Mouse (Mus musculus) kidney, adult 9 months (tissue): ENCODE results near the gene Babam2.
A peak's percentile ranks its signal among the peaks of the same experiment; 100 is the strongest.
"Not testable (repeated sequence)": the region's sequence is repeated elsewhere in the genome, so short reads cannot be mapped to it uniquely, and the experiment has no call there.

Experiments
- DNase-seq: peaks from one replicate; pipeline ENCODE4 v3.0.0; 2022

Gene Babam2

GRCm38 (mm10) chr5:31950532-31950931, 253.0 kb downstream of the Babam2 start:
- DNase-seq: no peak

GRCm38 (mm10) chr5:31955184-31955583, 257.7 kb downstream of the Babam2 start:
- no peak for DNase-seq

- no peak for DNase-seq
Observed at GRCm38 (mm10) chr5:31956336-31956735, 258.9 kb downstream of the Babam2 start.

- peak; percentile 16 for DNase-seq
Observed at GRCm38 (mm10) chr5:31959886-31960285, 262.4 kb downstream of the Babam2 start.

GRCm38 (mm10) chr5:31961423-31961822, 263.9 kb downstream of the Babam2 start:
- DNase-seq: no peak

- no peak for DNase-seq
Observed at GRCm38 (mm10) chr5:31962346-31962745, 264.9 kb downstream of the Babam2 start.

GRCm38 (mm10) chr5:31963352-31963751, 265.9 kb downstream of the Babam2 start:
- no peak for DNase-seq

GRCm38 (mm10) chr5:31963851-31964250, 266.4 kb downstream of the Babam2 start:
- no peak for DNase-seq

- DNase-seq: no peak
Observed at GRCm38 (mm10) chr5:31966741-31967140, 269.3 kb downstream of the Babam2 start.

- DNase-seq: no peak
Observed at GRCm38 (mm10) chr5:31967526-31967925, 270.0 kb downstream of the Babam2 start.

- peak; percentile 90 for DNase-seq
Observed at GRCm38 (mm10) chr5:31968046-31968506, 270.6 kb downstream of the Babam2 start.

GRCm38 (mm10) chr5:31972416-31972815, 274.9 kb downstream of the Babam2 start:
- DNase-seq: not testable (repeated sequence)

GRCm38 (mm10) chr5:31974614-31975168, 277.2 kb downstream of the Babam2 start:
- no peak for DNase-seq

- no peak for DNase-seq
Observed at GRCm38 (mm10) chr5:31982061-31982460, 284.6 kb downstream of the Babam2 start.

- no peak for DNase-seq
Observed at GRCm38 (mm10) chr5:31983161-31983560, 285.7 kb downstream of the Babam2 start.

- DNase-seq: no peak
Observed at GRCm38 (mm10) chr5:31983817-31984368, 286.4 kb downstream of the Babam2 start.

GRCm38 (mm10) chr5:31984369-31984961, 287.0 kb downstream of the Babam2 start:
- no peak for DNase-seq

GRCm38 (mm10) chr5:31985021-31985420, 287.5 kb downstream of the Babam2 start:
- no peak for DNase-seq

GRCm38 (mm10) chr5:31987541-31988307, 290.2 kb downstream of the Babam2 start:
- DNase-seq: no peak

- DNase-seq: peak; percentile 37
Observed at GRCm38 (mm10) chr5:31997189-31997954, 299.9 kb downstream of the Babam2 start.

GRCm38 (mm10) chr5:31998806-31999205, 301.3 kb downstream of the Babam2 start:
- DNase-seq: no peak

GRCm38 (mm10) chr5:32000076-32000475, 302.6 kb downstream of the Babam2 start:
- no peak for DNase-seq

- no peak for DNase-seq
Observed at GRCm38 (mm10) chr5:32001266-32001665, 303.8 kb downstream of the Babam2 start.
